Mouse (Mus musculus) heart, embryonic 15.5 days (tissue): ENCODE measurements around the gene Nrp2. TPM values are rescaled to one million over a fixed set of nuclear protein-coding genes. Genes with fewer than 3 reads are reported as not detected.

ENCODE experiments used
- ATAC-seq: fragments of 200-750 bp; cut with Nextera tagmentation; replicated peaks from 2 replicates; pipeline ENCODE4 v1.8.0; 2017; ENCODE audit warnings: low read depth, moderate TSS enrichment; ENCODE audit not compliant: insufficient number of reproducible peaks, insufficient read depth, low FRiP score
- H3K27ac ChIP-seq: fragments of 300-500 bp; sonication (generic); 2 replicates; pipeline ENCODE4 v1.5.1; 2015; ENCODE audit warnings: mild to moderate bottlenecking, inconsistent platforms
- H3K27me3 ChIP-seq: fragments of 300-500 bp; sonication (generic); 2 replicates; pipeline ENCODE4 v1.6.1; 2015; ENCODE audit warnings: inconsistent platforms
- H3K36me3 ChIP-seq: fragments of 300-500 bp; sonication (generic); 2 replicates; pipeline ENCODE4 v1.6.1; 2015; ENCODE audit warnings: mild to moderate bottlenecking, inconsistent platforms
- H3K4me1 ChIP-seq: fragments of 300-500 bp; sonication (generic); replicated peaks from 2 replicates; pipeline ENCODE4 v1.6.1; 2015; ENCODE audit warnings: inconsistent platforms
- H3K4me2 ChIP-seq: fragments of 300-500 bp; sonication (generic); 2 replicates; pipeline ENCODE4 v1.6.1; 2015; ENCODE audit warnings: inconsistent platforms, mild to moderate bottlenecking, moderate library complexity
- H3K4me3 ChIP-seq: fragments of 300-500 bp; sonication (generic); 2 replicates; pipeline ENCODE4 v1.5.1; 2015; ENCODE audit warnings: mild to moderate bottlenecking, inconsistent platforms
- H3K9ac ChIP-seq: fragments of 300-500 bp; sonication (generic); 2 replicates; pipeline ENCODE4 v1.6.1; 2015; ENCODE audit warnings: mild to moderate bottlenecking, inconsistent platforms
- H3K9me3 ChIP-seq: fragments of 300-500 bp; sonication (generic); replicated peaks from 2 replicates; pipeline ENCODE4 v1.6.1; 2016; ENCODE audit warnings: inconsistent platforms
- WGBS: fragments of 180-500 bp; shearing (Covaris S2); methylation state at CpG from one replicate; pipeline ENCODE4 v1.1.7; 2015; ENCODE audit warnings: mixed read lengths; 5-methylcytosine and 5-hydroxymethylcytosine counted together
- polyA plus RNA-seq: library from polyadenylated mRNA; unstranded; fragments of >200 nt; fragmentation: Nextera tagmentation; extraction: Ambion mirVana; gene quantifications from 2 replicates; pipeline ENCODE4 v1.2.1, GENCODE M21; 2015

Gene Nrp2
- polyA plus RNA-seq, 1 experiment from 2014 or later: 7.5 TPM

DNA sequence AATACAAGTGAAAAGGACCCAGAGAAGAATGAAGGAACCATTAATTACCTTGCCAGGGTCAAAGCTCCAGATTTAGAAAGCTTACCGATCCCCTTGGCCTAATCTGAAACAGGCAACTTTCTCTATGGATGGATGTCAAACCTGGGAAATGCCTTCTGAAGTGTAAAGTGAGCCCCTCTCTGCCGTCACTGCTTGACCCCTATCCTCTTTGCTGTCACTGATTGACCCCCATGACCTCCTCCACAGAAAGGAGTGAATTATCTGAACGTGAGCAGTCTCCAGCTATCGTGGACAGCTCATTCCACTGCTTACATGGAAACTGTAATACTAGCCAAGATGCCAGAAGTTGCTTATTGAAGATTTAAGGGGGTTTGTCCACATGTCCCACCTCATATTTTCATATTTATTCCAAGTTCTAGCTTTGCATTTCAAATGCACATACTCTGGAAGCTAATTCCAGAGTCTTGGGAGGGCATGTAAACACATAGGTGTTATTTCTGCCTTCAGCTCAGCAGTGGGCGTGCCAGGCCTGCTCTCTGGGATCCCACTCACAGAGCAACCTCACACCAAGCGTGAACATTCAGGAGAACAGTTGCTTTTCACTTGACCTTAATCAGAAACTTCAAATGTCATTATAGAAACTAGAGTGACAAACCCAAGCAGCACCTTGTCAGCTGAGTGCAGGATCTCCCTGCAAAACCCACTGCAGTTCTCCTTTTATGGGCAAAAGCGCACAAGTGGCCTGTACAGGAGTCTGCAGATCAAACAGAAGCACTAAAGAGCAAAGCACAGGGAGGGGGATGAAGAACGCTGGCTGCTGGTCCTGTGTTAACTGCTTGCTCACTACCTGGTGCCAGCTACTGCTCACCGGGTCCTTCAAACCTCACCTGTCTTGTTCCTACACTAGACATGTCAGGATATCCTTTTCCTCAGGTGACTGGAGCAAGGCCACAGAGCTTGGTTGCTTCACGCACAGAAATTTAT is 109.9 kb downstream of the Nrp2 start:
- Histone ChIP-seq H3K9me3 (no peaks in the 10 kb centered on the region), H3K27ac (no peak overlapping the region), H3K27me3 (no peaks in the 10 kb centered on the region), H3K4me3 (no peak overlapping the region), H3K4me1 (peaks cover 5% of the 10 kb centered on the region; the same call in 1 of the 2 replicates), H3K9ac (no peak overlapping the region), H3K4me2 (no peak overlapping the region), H3K36me3 (no peaks in the 10 kb centered on the region)
- ATAC-seq: no peak
- 47% methylated on average over 10 of the region's 10 CpGs for WGBS

DNA sequence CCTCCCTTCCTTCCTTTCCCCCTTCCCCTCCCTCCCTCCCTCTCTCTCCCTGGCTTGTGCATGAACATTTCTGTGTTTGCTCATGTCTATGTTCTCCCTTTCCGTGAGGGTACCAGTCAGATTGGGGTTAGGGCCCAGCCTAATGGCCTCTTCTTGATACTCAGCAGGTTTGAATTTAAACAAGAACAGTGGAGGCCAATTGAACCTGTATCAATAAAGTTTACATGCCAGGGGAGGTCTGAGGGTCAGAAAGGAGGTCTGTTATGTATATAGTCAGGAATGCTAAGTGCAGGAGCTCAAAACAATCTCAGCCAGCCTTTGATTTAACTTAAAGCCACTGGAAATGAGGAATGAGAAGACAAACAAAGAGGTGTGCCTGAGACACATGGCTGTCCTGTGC is 110.9 kb downstream of the Nrp2 start:
- Histone ChIP-seq H3K27me3 (no peaks in the 10 kb centered on the region), H3K9ac (no peak overlapping the region), H3K36me3 (no peaks in the 10 kb centered on the region), H3K9me3 (no peaks in the 10 kb centered on the region), H3K4me2 (no peak overlapping the region), H3K4me1 (peaks cover 5% of the 10 kb centered on the region; the same call in 1 of the 2 replicates), H3K27ac (no peak overlapping the region), H3K4me3 (no peak overlapping the region)
- no peak for ATAC-seq
- WGBS: 71% methylated on average over 1 of the region's 1 CpGs

DNA sequence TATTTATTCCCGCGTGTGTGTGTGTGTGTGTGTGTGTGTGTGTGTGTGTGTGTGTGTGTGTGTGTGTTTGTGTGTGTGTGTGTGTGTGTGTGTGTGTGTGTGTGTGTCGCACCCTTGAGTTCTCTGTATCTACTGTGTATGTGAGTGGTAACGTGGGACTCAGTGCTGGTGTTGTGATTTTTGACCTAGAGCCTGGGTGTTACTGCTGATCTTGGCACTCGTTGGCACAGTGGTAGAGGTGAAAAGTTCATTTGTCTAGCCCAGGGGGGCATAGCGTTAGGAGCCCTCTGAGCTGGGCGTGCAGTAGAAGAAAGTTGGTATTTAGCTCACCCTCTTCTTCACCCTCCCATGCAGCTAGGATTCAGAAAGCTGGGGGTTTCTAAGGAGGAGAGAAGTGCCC is 114.5 kb downstream of the Nrp2 start:
- no peak overlapping the region for H3K27ac ChIP-seq
- H3K36me3 ChIP-seq: no peaks in the 10 kb centered on the region
- H3K4me1 ChIP-seq: peaks cover 5% of the 10 kb centered on the region; the same call in 1 of the 2 replicates
- no peaks in the 10 kb centered on the region for H3K27me3 ChIP-seq
- H3K9me3 ChIP-seq: no peaks in the 10 kb centered on the region
- no peak overlapping the region for H3K4me3 ChIP-seq
- ATAC-seq: no peak
- no peak overlapping the region for H3K9ac ChIP-seq
- H3K4me2 ChIP-seq: no peak overlapping the region
- WGBS: 63% methylated on average over 6 of the region's 7 CpGs

DNA sequence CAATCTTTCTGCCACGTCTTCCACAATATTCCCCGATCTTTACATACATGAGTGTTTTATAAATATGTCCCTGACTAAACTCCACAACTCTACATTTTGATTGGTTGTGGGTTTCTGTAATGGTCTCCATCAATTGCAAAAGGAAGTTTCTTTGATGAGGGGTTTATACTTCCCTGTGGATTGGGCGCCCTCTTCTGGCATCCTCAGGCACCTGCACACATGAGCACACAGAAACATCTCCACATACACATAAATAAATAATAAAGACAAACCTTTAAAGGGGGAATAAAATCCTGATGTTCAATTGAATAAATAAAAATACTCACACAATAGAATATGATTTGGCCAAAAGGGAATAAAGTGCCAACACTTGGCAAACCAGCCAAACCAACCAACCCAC is 117.1 kb downstream of the Nrp2 start:
- Histone ChIP-seq H3K9me3 (no peaks in the 10 kb centered on the region), H3K27me3 (no peaks in the 10 kb centered on the region), H3K4me1 (0 out of 2 replicates have a peak, but pooled peaks cover 3% of the 10 kb centered on the region), H3K9ac (no peak overlapping the region), H3K36me3 (no peaks in the 10 kb centered on the region), H3K4me3 (no peak overlapping the region), H3K4me2 (no peak overlapping the region), H3K27ac (no peak overlapping the region)
- 77% methylated on average over 3 of the region's 3 CpGs for WGBS
- ATAC-seq: no peak

DNA sequence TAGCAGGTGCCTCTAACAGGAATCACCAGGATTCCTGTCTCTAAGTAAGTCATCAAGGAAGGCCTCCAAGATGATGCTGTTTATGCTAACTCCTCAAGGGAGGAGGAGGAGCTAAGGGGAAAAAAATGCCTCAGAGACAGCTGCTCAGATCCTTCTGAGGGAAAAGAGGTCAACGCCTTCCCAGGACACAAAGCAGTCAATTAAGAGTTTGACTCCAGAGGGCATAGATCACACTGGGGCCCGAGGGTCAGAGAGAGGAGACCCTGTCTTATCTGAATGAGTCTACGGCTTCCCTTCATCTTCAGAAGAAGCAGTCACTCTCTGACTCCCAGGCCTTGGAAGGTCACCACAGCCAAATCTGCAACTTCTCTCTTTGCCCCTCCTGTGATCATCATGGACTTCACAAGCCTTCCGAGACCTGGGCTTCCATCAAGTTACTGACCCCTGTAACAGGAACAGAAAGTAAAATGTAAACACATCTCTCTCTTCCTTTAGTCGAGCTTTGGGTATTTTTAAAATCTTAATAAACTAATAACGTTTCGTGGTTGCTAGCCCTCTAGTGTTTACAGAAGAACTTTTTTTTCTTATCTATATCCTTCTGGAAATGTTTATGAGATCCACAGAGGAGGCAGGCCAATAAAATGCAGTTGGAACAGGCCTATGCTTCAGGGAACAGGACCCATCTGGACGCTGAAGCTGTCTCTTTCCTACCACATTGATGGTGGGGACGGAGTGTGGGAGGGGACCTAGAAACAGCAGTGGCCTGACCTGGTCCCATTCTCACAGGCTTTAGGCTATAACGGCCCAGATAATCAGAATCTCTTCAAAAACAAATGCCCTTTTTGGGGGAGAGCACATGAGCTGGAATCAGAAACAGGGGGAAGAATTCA is 118.7 kb downstream of the Nrp2 start:
- no peak overlapping the region for H3K4me2 ChIP-seq
- no peak for ATAC-seq
- 0 out of 2 replicates have a peak, but pooled peaks cover 3% of the 10 kb centered on the region for H3K4me1 ChIP-seq
- no peak overlapping the region for H3K9ac ChIP-seq
- no peaks in the 10 kb centered on the region for H3K9me3 ChIP-seq
- H3K27ac ChIP-seq: peak overlapping the region; percentile 1; the same call in 1 of the 2 replicates
- no peaks in the 10 kb centered on the region for H3K36me3 ChIP-seq
- H3K4me3 ChIP-seq: no peak overlapping the region
- H3K27me3 ChIP-seq: no peaks in the 10 kb centered on the region
- 44% methylated on average over 10 of the region's 10 CpGs for WGBS

DNA sequence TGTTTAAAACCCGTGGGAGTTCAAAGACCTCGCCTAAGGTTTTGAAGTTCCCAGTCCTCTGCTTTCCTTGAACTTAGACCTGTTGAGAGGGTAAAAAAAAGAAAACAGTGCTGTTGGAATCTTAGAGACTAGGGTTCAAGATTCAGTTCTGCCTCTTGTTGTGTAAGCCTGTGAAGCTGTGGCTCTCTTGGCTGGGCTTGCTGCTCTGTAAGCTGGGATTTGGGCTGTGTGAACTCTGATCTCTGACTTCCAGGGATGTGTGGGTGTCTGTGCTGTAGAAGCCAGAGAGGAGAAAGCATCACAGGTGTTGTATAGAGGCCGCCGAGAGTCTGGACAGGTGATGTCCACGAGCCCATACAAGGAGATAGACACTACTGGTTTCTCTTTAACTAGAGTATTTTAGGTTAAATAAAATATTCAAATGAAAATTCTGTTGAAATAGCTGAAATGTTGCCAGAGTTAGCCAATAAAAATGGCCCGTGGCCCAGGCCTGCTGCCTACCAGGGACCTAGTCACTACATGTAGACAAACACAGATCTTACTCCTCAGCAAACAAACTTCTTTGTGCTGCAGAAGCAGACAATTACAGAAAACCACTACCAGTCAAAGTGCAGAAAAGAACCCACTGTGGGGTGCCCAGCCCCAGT is 120.6 kb downstream of the Nrp2 start:
- Histone ChIP-seq H3K27ac (no peak overlapping the region), H3K9ac (no peak overlapping the region), H3K36me3 (no peaks in the 10 kb centered on the region), H3K4me2 (no peak overlapping the region), H3K4me3 (no peak overlapping the region), H3K4me1 (peaks cover 15% of the 10 kb centered on the region), H3K27me3 (no peaks in the 10 kb centered on the region), H3K9me3 (no peaks in the 10 kb centered on the region)
- no peak for ATAC-seq
- WGBS: 73% methylated on average over 6 of the region's 6 CpGs

DNA sequence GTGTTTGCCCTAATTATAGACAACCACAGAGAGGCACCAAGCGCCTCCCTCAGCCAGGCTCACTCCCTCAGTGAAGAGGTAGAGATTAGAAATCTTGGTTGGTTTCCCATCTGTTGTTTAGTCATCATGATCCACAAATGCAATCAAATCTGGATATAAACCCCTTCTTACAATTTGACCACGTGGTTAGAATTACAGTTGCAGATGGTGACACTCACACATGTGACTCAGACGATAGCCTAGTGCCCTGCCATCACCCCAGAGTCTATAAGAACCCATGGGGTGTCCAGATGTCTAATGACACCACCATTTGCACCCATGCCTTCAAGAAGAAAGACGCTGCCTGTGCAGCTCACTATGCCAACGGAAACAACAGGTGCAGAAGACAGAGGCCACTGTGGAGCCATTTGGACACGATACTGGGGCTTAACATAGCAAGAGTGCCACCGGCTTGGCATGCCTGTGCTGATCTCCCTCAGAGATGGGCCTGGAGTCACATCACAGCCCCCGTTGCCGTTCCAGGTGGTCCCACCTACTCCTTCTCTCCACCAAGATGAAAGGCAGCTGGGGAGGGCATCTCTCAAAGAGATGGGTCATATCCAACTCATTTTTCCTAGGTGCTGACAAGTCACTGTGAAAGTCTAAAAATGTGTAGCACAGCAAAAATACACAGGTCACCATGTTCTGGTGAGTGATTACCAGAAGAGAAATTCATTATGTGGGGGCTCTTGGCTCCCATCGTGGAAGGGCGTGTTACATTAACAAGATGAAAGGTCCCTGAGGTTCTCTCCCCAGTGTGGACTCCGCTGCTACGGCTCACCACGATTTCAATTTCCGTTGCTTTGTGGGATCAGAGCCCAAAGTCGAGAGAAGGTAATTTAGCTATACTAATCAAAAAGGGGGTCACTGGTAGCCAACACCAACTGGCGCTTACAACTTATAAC is 123.0 kb downstream of the Nrp2 start:
- no peak overlapping the region for H3K4me2 ChIP-seq
- H3K4me3 ChIP-seq: no peak overlapping the region
- peaks cover 30% of the 10 kb centered on the region for H3K4me1 ChIP-seq
- no peak overlapping the region for H3K27ac ChIP-seq
- H3K9me3 ChIP-seq: no peaks in the 10 kb centered on the region
- ATAC-seq: no peak
- H3K9ac ChIP-seq: no peak overlapping the region
- no peaks in the 10 kb centered on the region for H3K36me3 ChIP-seq
- WGBS: 78% methylated on average over 17 of the region's 17 CpGs
- H3K27me3 ChIP-seq: no peaks in the 10 kb centered on the region

DNA sequence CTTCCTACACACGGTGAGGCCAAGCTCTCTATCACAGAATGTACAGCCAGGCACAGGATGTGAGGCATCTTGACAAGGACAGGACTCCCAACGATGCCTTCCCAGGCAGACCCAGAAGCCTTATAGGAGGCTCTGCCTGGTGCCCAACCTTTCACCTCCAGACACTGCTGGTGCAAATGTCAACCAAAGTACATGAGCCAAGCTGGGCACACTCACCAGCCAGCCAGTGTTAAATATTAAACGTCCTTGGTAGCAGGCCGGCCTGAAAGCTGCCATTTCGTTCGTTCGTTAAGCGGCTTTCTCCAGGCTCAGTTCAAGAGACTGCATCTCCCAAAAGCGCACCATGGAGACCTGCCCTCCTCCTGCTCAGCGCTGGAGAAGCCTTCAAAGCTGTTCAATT is 124.2 kb downstream of the Nrp2 start:
- no peak overlapping the region for H3K4me2 ChIP-seq
- H3K4me3 ChIP-seq: no peak overlapping the region
- no peaks in the 10 kb centered on the region for H3K36me3 ChIP-seq
- H3K9ac ChIP-seq: no peak overlapping the region
- no peak for ATAC-seq
- H3K27me3 ChIP-seq: no peaks in the 10 kb centered on the region
- H3K4me1 ChIP-seq: peaks cover 30% of the 10 kb centered on the region
- 63% methylated on average over 10 of the region's 10 CpGs for WGBS
- H3K27ac ChIP-seq: no peak overlapping the region
- H3K9me3 ChIP-seq: no peaks in the 10 kb centered on the region

DNA sequence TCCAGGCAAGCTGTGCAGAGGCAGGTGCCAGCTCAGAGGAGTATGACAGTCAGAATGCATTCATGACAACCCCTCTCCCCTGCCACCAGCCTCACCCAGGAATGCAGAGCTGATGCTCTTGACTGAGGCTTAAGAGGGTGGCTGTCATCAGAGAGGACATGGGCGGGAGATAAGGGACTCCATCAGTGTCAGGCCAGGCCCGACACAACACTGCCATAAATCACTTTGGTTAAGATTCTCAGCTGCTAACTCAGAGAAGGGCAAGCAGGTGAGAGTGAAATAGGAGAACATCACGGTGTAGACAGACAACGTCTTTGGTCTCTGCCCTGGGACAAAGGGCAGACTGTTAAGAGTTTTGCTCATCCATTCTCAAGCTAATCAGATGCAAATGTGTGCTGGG is 125.1 kb downstream of the Nrp2 start:
- 34% methylated on average over 4 of the region's 4 CpGs for WGBS
- H3K27ac ChIP-seq: peak overlapping the region; percentile 40; the same call in 1 of the 2 replicates

DNA sequence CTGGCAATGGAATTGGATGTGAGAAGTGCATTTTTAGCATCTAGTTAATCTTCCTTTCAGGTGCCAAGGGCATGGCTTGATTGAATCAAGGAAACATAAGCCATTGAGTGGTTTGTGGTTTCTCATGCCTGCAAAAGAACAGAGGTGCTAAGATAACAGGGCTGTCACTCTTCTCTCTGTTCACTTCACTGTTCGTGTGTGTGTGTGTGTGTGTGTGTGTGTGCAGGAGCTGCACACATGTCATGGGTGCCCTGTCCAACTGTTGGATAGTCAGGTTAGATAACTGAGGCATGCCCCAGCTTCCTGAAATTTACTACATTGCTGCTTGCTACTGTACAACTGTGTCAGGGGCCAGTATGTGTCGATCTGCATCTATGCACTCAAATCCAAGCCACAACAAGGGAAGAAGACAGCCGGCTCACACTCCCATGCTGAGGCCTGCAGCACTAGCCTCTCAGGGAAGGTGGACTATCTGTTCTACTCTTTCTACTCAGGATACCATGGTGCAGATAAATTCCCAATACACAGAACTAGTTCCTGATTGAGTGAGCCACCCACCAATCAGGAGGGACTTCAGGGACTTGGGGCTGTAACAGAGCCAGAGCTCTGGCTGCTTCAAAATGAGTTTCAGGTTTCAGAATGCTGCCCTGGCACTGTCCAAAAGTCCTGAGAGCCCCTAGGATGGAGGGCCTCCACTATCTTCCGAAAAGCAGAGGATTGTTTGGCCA is 126.8 kb downstream of the Nrp2 start:
- H3K27ac ChIP-seq: peak overlapping the region; percentile 9
- no peaks in the 10 kb centered on the region for H3K27me3 ChIP-seq
- H3K4me2 ChIP-seq: no peak overlapping the region
- H3K9me3 ChIP-seq: no peaks in the 10 kb centered on the region
- peaks cover 30% of the 10 kb centered on the region for H3K4me1 ChIP-seq
- ATAC-seq: 0 out of 2 replicates have a peak, but pooled peaks have one; percentile 25
- no peaks in the 10 kb centered on the region for H3K36me3 ChIP-seq
- WGBS: 31% methylated on average over 4 of the region's 4 CpGs
- H3K9ac ChIP-seq: no peak overlapping the region
- no peak overlapping the region for H3K4me3 ChIP-seq

More for the DNA sequence above, 125.1 kb downstream of the Nrp2 start:
- Histone ChIP-seq H3K9me3 (no peaks in the 10 kb centered on the region), H3K27me3 (no peaks in the 10 kb centered on the region), H3K9ac (no peak overlapping the region), H3K4me2 (no peak overlapping the region), H3K36me3 (no peaks in the 10 kb centered on the region), H3K4me3 (no peak overlapping the region), H3K4me1 (peaks cover 30% of the 10 kb centered on the region)
- peak; percentile 57 for ATAC-seq
